Mouse (Mus musculus): ENCODE measurements at regions not wholly inside any gene's neighbourhood (a gene's known extent, or its start where the extent isn't known, plus 50 kb on each side); places are given as distances from the start of the nearest gene placed in this dataset.

DNA sequence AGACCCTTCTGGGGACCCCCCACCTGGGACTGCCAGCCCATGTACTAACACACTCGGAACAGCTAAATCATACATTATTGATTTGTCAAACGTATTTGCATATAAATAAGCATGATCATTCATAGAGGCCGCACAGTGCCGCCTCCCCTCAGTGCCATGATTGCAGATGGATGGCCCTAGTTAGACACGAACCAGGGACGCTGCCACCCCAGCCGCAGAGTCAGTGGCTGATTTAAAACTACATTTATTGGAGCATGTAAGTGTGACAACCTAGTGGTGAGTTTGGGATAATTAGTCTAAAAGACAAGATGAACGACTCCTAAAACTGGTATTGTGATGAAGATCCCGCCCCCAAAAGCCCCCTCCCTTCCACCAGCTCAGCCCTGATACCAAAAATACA lies 138.3 kb upstream of the Top1 start:
- in situ Hi-C loops (cut with MboI, MseI) = no loop called here

DNA sequence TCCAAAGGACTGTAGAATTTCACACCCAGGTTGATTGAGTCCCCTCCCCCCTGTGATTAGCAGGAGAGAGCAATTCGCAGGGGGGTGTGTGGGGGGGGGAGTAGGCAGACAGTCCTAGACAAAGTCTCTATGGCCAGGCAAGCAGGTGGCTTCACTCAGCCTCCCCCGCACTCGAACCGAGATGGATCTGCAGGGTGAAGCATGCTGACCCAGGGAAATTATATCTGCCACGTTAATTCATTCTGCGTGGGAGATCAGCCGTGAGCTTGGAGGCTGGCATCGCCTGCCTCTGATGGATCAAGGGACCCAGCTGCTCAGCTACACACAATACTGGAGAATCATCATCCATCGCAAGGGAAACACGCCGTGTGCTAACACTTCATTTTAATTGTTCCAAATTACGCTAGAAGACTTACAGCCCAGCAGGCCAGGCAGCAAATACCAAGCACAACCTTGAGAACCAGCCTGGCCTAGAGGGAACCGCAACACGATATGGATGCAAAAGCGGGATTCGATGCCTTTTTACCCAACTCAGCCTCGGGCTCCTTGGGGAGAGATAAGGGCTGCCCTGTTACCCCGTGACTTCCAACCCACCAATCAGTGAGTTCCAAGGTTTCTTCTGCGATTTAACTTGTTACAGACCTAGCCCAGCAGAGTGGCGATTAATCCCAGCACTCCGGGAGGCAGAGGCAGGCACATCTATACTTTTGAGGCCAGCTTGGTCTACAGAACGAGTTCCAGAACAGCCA lies 137.7 kb upstream of the Top1 start:
- in situ Hi-C loops (cut with MboI, MseI) = no loop called here

DNA sequence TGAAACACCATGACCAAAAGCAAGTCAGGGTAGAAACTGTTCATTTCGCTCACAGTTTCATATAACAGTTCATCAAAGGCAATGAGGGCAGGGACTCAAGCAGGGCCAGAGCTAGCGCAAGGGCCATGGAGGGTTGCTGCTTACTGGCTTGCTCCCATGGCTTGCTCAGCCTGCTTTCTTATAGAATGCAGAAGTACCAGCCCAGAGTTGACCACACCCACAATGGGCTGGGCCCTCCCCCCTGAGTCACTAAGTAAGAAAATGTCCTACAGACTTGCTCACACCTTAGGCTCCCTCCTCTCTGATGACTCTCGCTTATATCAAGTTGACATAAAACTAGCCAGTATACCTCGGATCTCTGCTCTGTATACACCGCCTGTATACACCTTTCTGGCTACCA lies 135.5 kb upstream of the Top1 start:
- in situ Hi-C loops (cut with MboI, MseI) = no loop called here

DNA sequence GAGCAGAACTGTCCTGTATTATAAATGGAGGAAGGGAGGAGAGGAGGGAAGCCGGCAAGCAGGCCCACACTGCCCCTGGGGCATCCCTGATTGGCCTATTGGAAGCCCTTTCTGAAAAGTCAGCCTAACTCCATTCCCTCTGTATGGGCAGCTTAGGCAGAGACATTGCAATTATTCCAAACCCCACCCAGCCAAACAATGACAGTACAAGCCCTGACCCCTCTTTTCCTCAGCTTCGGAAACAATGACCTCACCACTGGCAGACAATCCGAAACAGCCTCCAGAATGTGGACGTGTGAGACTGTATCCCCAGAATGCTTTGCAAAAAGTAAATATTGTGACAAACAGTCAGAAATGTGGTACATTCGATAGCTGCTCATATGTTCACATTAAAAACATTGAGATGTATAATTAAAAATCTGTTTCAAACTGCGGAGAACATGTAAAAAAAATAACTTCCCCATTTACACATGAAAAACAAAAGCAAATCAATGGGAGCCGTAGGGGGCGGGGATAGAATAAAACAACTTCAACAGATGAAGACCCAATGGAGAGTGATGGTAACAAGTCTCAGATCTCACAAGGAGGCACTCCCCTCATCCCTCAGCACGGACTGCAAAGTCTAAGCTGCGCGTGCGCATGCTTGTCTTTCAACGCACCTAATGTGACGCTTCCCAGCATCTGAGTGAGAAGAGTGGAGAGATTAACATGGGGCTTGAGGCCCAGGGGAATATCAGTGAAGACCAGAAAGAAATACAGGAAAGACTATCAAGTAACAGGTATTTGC lies 134.9 kb upstream of the Top1 start:
- in situ Hi-C loops (cut with MboI, MseI) = no loop called here

DNA sequence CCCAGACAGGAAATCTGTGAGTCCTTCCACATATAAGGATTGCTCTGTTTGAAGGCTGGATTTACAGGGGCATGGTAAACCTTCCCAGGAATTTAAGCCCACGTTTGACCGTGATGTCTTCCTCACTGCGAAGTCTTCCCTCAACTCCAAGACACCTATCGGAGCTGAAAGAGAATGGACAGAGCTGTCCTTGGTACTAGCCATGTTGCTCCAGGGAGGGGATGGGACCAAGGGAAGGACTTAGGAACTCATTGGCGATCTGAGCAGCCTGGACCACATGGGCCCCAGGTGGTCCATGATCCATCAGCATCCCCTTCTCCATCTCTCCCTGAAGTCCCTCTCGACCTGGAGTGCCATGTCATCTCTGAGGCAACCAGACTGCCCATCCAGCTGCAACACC lies 130.1 kb upstream of the Top1 start:
- in situ Hi-C loops (cut with MboI, MseI) = no loop called here

DNA sequence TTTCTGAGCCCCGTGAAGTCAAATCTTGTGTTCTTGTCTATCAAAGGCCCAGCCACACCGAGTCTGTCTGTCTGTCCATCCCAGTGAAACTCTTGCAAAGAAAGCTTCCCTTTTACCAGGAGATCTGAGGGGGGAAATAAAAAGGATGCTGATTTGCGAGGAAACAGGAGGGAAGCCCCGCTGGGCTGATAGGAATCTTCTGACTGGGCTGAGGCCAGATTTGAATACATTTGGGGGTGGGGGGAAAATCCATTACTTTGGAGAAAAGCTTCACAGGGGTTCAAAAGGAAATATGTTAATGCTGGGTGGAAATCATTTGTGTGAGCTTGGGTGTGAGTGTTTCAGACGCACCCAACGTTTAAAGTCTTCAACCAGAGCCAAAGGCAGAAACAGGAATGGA lies 129.2 kb upstream of the Top1 start:
- in situ Hi-C loops (cut with MboI, MseI) = no loop called here

DNA sequence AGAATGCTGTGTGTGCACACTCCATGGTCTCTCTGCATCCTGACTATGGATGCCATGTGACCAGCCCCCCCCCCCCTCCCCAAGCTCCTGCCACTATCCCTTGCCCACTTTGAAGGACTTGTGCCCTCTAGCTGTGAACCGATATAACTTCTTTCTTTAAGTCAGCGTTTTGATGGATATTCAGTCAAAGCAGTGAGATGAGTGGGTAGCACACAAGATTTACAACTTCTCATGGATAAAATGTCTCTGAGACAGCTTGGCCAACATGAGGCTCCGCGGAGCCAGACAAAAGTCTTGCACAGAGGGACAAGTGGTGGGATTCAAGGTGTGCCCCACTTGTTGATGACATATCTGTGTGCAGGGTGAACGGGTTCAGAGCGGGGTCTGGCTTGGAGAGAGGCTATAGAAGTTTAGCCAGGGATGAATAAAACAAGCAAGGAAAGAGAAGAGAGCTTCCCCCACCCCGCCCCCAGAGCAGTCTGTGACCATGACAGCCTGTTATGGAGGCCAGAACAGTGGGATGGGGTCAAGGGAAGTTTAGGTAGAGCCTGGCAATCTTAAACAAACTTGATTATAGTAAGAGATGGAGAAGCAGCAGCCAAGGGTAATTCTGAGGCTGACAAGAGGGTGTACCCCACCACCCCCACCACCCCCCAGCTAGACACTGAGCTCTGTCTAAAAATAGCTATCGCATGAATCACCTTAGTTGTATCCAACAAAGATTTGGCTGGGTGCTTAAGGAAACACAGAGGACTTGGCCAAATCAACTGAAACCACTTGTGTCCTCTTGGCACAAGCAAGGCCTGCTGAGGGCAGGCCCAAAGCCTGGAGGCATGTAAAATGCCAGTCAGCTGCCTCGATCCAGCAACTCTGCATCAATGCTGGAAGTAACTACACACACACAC lies 120.1 kb upstream of the Top1 start:
- in situ Hi-C loops (cut with MboI, MseI) = loop anchor here in 1 of 2 experiments (25.0 kb wide), 1 partner anchor 1488 kb away; no protein-coding TSS in a partner anchor

DNA sequence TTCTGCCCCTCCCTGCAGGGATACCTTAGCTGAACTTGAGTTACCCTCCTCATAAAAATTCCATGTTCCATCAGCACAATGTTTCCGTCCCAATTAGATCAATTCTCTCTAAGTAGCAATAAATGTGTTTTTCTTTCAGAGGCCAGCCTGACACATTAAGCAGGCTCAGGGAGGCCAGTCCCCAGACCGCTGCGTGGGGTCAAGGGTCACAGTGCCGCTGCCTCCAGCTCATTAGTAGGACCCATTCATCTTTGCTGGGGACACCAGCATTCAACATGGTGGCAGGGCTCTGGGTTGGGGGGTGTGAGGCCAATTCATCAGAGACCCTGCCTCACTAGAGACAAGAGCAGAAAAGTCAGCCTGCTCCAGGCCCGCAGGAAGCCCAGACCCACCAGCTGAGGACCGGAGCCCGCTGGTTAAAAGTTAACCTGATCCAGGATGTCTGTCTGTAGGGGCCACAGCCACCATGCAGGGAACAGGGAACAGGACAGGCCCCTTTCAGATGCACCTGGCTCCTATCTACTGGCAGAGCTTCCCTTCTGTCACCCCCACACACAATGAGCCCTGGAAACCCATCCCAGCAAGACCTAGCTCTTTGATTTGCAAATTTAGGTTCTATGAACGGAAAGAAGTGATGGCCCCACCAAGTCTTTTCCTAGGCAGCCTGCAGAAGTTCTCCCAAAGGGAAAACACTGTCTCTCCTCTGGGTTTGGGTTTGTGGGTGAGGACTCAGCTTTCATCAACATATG lies 119.1 kb upstream of the Top1 start:
- in situ Hi-C loops (cut with MboI, MseI) = loop anchor here in 1 of 2 experiments (25.0 kb wide), 1 partner anchor 1489 kb away; no protein-coding TSS in a partner anchor

DNA sequence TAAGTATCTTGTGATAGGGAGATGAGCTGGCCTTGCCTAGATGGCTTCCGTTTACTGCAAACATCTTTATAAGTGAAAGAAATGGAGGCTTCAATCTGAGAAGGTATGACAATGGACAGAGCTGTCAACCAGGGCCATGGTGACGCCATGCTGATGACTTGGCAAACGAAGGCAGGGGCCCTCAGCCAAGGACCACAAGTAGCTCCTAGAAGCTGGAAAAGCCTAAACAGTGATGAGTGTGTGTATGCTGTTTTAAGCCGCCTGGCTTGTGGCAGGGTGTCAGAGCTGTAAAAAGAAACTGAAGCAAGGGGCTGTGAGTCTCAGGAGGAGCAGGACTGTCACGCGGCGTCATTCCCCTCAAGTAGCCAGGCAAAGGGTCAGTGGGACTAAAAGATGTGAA lies 116.4 kb upstream of the Top1 start:
- in situ Hi-C loops (cut with MboI, MseI) = loop anchor here in 1 of 2 experiments (25.0 kb wide), 1 partner anchor 1492 kb away; no protein-coding TSS in a partner anchor

DNA sequence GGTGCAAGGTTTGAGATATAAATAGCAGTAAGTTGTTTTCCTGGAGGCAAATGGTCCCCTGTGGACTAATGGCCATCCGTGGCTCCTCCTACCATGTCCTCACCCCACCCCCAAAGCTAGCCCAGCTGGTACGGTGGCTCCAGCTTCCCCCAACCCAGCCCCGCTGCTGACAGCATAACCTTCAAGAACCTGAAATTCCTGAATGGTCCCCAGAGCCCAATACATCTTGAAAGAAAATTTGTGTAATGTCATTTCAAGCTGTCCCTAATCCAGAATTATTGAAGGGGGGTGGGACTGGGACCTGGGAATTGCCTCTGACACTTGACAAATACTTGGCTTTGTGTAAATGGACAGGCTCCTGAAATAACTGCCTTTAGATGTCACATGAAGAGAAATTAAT lies 115.3 kb upstream of the Top1 start:
- in situ Hi-C loops (cut with MboI, MseI) = loop anchor here in 1 of 2 experiments (10.0 to 25.0 kb wide), 2 partner anchors 1194 to 1493 kb away; no protein-coding TSS in a partner anchor

DNA sequence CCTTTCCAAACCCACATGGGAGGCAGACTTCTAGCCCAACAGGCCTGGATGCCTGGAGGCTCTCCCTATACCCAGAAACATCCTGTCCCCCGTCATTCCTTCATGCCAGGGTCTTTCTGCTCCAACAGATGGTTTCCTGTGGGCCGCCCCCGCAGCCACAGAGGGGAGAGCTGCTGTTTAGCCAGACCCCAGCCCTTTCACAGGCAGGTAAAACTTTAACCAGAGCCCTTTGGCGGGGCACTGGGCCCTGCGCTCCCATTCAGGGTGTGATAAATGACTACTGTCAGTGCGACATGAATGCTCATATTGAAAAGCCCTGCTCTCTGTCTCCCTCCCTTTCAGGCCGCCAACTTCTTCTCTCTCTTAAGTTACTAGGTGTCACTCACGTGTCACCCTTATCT lies 108.4 kb upstream of the Top1 start:
- in situ Hi-C loops (cut with MboI, MseI) = loop anchor here in 1 of 2 experiments (10.0 to 25.0 kb wide), 2 partner anchors 1187 to 1500 kb away; no protein-coding TSS in a partner anchor

DNA sequence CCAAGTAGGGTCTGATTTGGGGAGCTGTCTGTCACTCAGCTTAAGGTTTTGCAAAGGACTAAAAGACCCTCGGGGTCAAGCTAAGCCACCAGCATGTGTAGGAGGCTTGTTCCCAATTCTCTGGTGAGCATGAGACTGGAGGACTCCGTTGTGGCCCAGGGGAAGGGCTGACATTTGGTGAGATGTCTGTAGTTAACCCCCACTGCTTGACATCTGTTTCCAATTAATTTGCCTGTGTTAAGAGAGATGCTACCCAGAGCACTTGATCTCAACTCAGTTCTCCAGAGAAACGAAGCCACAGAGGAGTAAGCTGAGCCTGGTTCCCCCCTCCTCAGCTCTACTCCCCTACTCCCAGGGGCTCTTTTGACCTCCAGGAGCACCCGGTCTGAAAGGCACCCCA lies 100.2 kb upstream of the Top1 start:
- in situ Hi-C loops (cut with MboI, MseI) = loop anchor here in 1 of 2 experiments (25.0 kb wide), 1 partner anchor 1508 kb away; no protein-coding TSS in a partner anchor

DNA sequence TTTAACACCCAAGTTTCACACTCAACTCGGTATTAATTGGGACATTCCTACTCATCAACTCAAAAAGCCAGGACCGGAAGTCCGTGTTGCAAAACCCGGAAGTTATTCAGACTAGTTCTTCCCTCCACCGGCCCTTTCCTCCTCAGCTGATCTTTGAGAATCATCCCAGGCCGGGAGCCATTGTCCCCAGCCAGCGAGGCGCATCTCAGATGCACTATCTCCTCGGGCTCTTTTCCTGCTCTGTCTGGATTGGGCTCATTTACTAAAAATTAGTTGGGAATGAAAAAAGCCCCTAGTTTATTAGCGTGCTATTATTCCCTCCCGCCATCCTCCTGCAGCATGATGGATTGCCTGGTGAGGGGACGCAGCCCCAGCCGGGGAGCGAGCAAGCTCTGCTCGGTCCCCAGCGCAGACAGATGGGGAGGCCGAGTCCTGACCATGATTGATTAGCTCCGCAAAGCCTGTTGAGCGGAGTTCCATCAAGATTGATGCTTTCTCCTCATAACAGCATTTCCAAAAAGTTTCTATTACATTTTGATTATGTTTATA lies 93.5 kb upstream of the Top1 start:
- in situ Hi-C loops (cut with MboI, MseI) = loop anchor here in 1 of 2 experiments (25.0 kb wide), 1 partner anchor 1640 kb away; no protein-coding TSS in a partner anchor

DNA sequence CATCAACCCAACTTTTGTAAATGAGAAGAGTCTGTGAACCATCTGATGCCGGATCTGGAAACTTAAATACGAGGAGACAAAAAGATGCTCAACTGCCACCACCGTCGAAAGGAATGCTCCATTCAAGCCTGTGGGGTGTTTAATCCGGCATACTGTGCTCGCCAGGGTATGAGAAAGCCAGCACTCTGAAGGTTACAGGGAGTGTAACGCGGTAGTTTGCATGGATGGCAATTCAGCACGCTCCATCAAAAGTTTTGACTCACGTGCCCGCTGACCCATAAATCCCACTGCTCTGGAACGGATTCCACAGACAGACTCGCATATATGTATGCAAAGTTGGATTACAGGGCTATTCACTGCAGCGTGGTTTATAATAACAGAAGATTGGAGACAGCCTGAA lies 84.0 kb upstream of the Top1 start:
- in situ Hi-C loops (cut with MboI, MseI) = loop anchor here in 1 of 2 experiments (25.0 kb wide), 1 partner anchor 1649 kb away; no protein-coding TSS in a partner anchor

DNA sequence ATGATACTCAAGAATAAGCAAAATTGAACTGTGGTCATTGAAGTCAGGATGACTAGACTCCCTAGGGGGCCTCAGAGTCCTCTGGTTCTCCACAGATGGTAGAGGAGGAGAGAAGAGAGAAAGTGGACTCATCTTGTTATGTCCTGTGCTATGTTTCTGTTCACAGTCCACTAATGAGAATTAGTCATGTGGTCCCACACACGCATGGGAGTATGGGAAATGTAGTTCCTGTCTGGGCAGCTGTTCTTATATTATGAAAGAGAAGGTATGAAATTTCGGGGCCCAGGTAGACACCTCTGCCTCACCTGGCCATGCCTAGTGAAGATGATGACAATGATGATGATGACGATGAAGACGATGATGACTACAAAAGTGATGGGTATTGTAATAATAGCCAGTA lies 77.9 kb upstream of the Top1 start:
- in situ Hi-C loops (cut with MboI, MseI) = loop anchor here in 1 of 2 experiments (25.0 kb wide), 1 partner anchor 1656 kb away; no protein-coding TSS in a partner anchor

DNA sequence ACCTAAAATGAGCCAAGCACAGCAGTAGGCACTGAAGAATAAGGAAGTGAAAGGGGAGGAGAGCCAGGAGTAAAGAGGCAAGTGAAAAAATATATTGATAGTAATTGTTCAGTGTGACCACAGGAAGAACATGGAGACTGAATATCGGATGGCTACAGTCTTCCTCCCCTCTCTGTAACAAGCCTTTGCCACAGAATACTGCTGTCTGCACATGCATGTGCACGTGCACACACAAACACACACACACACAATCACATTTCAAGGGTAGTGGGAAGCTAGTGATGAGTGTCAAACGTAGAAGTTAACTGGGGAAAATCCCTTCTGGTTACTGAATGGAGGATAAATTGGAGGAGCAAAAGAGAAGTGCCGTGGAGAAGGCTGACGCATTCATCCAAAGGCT lies 76.2 kb upstream of the Top1 start:
- in situ Hi-C loops (cut with MboI, MseI) = loop anchor here in 1 of 2 experiments (25.0 kb wide), 1 partner anchor 1657 kb away; no protein-coding TSS in a partner anchor

DNA sequence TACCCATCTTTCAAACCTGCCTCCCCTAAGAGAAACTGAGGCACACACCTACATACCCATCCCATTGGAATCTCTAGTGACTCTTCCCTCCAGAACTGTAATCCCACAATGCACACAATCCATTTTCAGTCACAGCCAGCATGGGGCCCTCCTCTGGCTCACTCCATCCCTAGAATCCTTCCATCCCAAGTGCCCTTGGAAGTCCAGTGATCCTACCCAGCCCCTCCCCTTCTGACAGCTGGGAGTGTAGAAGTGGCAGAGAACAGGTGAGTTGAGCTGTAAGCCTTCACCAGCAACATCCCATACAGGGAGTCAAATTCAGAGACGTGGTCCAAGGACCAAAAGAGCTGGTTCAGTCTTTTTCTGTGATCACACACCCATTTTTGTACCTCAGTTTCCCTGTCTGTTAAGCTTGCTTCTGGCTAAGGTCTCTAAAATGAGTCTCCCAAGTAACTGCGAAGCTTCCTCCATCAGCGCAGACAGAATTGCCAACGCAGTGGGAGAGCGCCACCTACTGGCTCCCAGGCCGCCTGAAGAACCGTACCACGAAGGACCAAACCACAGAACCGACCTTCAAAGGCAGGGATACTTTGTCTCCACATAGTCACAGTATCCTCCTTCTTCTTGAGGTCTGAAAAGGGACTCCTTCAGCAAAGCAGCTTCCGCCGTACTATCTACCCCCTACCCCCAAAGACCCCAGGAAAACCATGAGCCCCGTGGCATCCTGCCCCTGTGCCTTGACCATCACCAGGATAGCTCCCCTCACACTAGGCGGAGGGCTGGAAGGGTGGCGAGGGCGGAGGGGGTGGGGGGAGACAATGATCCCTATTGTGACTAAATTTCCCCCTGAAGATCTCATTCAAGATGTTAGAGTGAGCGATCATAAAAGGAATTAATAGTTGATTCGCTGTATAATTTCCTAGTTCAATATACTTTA lies 67.0 kb upstream of the Top1 start:
- in situ Hi-C loops (cut with MboI, MseI) = loop anchor here (5.0 kb wide), 3 partner anchors 161 to 201 kb away; no protein-coding TSS in a partner anchor

DNA sequence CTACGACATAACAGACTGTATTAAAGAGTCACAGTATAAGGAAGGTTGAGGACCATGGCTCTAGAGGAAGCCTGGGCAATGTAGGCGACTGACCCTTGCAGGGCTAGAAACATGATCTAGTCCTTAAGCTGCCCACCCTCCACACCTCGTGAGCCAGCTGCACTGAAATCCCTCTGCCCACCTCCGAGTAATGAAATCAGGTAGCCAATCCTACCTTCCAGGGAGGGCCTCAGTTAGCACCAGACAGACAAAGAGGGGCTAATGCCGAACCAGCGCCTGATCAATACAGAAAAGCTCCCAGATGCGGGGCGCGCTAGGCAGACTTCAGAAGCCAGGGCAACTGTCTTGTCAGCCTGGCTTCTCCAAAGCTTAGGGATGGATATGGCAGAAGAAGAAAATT lies 65.4 kb upstream of the Top1 start:
- in situ Hi-C loops (cut with MboI, MseI) = loop anchor here (5.0 kb wide), 3 partner anchors 203 to 1708 kb away; no protein-coding TSS in a partner anchor

DNA sequence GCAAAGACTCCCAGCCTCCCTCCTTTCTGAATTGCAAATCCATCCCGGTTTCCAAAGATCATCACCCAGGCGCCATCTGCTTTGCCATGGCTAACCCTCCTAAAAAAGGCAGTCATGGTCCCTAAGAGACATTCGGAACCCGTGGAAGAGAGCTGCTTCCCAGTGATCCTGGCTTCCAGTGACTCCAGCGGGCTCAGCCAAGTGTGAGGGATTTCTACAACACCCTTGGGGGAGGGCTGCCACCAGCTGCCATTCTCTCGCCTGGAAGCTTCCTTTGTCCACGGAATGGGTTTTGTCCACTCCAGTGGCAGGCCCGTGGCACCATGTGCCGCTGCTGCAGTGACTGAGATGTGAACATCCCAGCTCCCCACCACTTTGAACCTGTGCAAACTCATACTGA lies 64.7 kb upstream of the Top1 start:
- in situ Hi-C loops (cut with MboI, MseI) = loop anchor here (5.0 kb wide), 3 partner anchors 204 to 1709 kb away; no protein-coding TSS in a partner anchor
